ENCODE assay signal across 37 mouse cellular contexts in genomic region chr9:119318891-119319290, GRCm38 (mm10). TPM values are rescaled to one million over a fixed set of nuclear protein-coding genes. Genes with fewer than 3 reads are reported as not detected.
"Had no signal": no experiment of that assay in that cellular context is flagged by ENCODE, and none has a peak within 500 bp of the region (broad histone marks: within the 10 kb centered on the region; RNA-seq: fewer than 3 reads in every experiment).

No protein-coding gene starts in this region.

- H3K9me3 ChIP-seq: embryonic facial prominence, embryonic 10.5 days; embryonic facial prominence, embryonic 12.5 days; embryonic facial prominence, embryonic 13.5 days; embryonic facial prominence, embryonic 15.5 days; forebrain, embryonic 10.5 days; forebrain, embryonic 12.5 days; forebrain, embryonic 13.5 days; forebrain, embryonic 15.5 days; heart, embryonic 10.5 days had no signal

- H3K9ac ChIP-seq: embryonic facial prominence, embryonic 12.5 days; embryonic facial prominence, embryonic 13.5 days; embryonic facial prominence, embryonic 15.5 days; forebrain, embryonic 12.5 days; forebrain, embryonic 13.5 days; forebrain, embryonic 15.5 days; forebrain, postnatal 0 days had no signal

- H3K4me3 ChIP-seq: embryonic facial prominence, embryonic 10.5 days; embryonic facial prominence, embryonic 12.5 days; embryonic facial prominence, embryonic 13.5 days; embryonic facial prominence, embryonic 15.5 days; erythroblast, embryonic 14.5 days; forebrain, embryonic 10.5 days; forebrain, embryonic 12.5 days; forebrain, embryonic 13.5 days; forebrain, embryonic 15.5 days; gastrocnemius, adult 2 months; heart, adult 2 months; heart, embryonic 10.5 days had no signal

- H3K27ac ChIP-seq: embryonic facial prominence, embryonic 10.5 days; embryonic facial prominence, embryonic 12.5 days; embryonic facial prominence, embryonic 13.5 days; embryonic facial prominence, embryonic 15.5 days; forebrain, embryonic 10.5 days; forebrain, embryonic 12.5 days; forebrain, embryonic 13.5 days; forebrain, embryonic 15.5 days; gastrocnemius, adult 2 months; heart, adult 2 months; heart, embryonic 10.5 days had no signal

- DNase-seq: cerebellum, adult 8-10 months; cerebellum, adult 9-10 months; cerebellum, adult 9-11 months; cerebellum, postnatal 10 days; cerebellum, postnatal 14 days; cerebellum, postnatal 25 days; cerebellum, postnatal 36 days; embryo, embryonic 11 days; forebrain, postnatal 0 days; gastrocnemius, adult 2 months; gastrocnemius, postnatal 10 days; gastrocnemius, postnatal 14 days; gastrocnemius, postnatal 25 days; gastrocnemius, postnatal 36 days; heart, adult 11 months; heart, adult 18-20 months; heart, adult 2 months had no signal

- H3K36me3 ChIP-seq: embryonic facial prominence, embryonic 12.5 days; embryonic facial prominence, embryonic 13.5 days; embryonic facial prominence, embryonic 15.5 days; forebrain, embryonic 15.5 days had no signal

- ATAC-seq: forebrain, embryonic 13.5 days; forebrain, embryonic 14.5 days; forebrain, embryonic 15.5 days; forebrain, embryonic 16.5 days; forebrain, postnatal 0 days had no signal

- H3K27me3 ChIP-seq: embryonic facial prominence, embryonic 12.5 days; embryonic facial prominence, embryonic 13.5 days; embryonic facial prominence, embryonic 15.5 days; forebrain, embryonic 12.5 days; forebrain, embryonic 13.5 days; forebrain, embryonic 15.5 days had no signal

- H3K4me2 ChIP-seq: embryonic facial prominence, embryonic 12.5 days; embryonic facial prominence, embryonic 13.5 days; embryonic facial prominence, embryonic 15.5 days; forebrain, embryonic 12.5 days; forebrain, embryonic 13.5 days; forebrain, embryonic 15.5 days had no signal

RNA-seq across cellular contexts. Expression of gene Slc22a14, which starts 46.5 kb away (rescaled TPM):
- total RNA-seq: common myeloid progenitor, adult 5-6 weeks; forebrain, postnatal 0 days; gastrocnemius, adult 18-20 months; gastrocnemius, adult 2 months; gastrocnemius, adult 8-10 months; gastrocnemius, postnatal 10 days; gastrocnemius, postnatal 14 days; gastrocnemius, postnatal 25 days; gastrocnemius, postnatal 36 days; granulocyte monocyte progenitor cell, adult 5-6 weeks; heart, adult 18-20 months; heart, adult 2 months had no signal
- polyA plus RNA-seq: embryonic facial prominence, embryonic 10.5 days; embryonic facial prominence, embryonic 11.5 days; embryonic facial prominence, embryonic 12.5 days; embryonic facial prominence, embryonic 13.5 days; embryonic facial prominence, embryonic 14.5 days; erythroblast, embryonic 14.5 days; forebrain, embryonic 10.5 days; forebrain, embryonic 11.5 days; forebrain, embryonic 12.5 days; forebrain, embryonic 13.5 days; forebrain, embryonic 14.5 days; forebrain, embryonic 16.5 days; forebrain, postnatal 0 days; frontal cortex, adult 2 months; heart, embryonic 10.5 days had no signal
